Mouse (Mus musculus): Measurements from ENCODE around the gene Snapc4. TPM values are rescaled to one million over a fixed set of nuclear protein-coding genes. Genes with fewer than 3 reads are reported as not detected.
"Not testable (repeated sequence)": the region's sequence is repeated elsewhere in the genome, so short reads cannot be mapped to it uniquely, and the experiment has no call there.

Snapc4 gene
- polyA plus RNA-seq, 1 experiment from 2014 or later, result 18.9 TPM

GRCm38 (mm10) chr2:26403306-26403705, 22.9 kb upstream of the Snapc4 start:
- Histone ChIP-seq H3K4me3 (no peak overlapping the region), H3K9me3 (no peaks in the 10 kb centered on the region), H3K27ac (replicated peaks) (no peak overlapping the region), H3K9ac (peak overlapping the region; percentile 3; the same call in 1 of the 2 replicates), H3K27me3 (replicated peaks) (no peaks in the 10 kb centered on the region), H3K4me2 (no peak overlapping the region), H3K4me1 (peaks cover 34% of the 10 kb centered on the region), H3K36me3 (peaks cover 61% of the 10 kb centered on the region)
- no peak for ATAC-seq (ENCODE audit: extremely low read depth, insufficient number of reproducible peaks, low FRiP score, low TSS enrichment)
- 66% methylated on average over 8 of the region's 8 CpGs for WGBS

- ATAC-seq (ENCODE audit: extremely low read depth, insufficient number of reproducible peaks, low FRiP score, low TSS enrichment), result no peak
- Histone ChIP-seq H3K4me3 (no peak overlapping the region), H3K36me3 (peaks cover 67% of the 10 kb centered on the region), H3K9me3 (no peaks in the 10 kb centered on the region), H3K27me3 (replicated peaks) (no peaks in the 10 kb centered on the region), H3K4me1 (peaks cover 23% of the 10 kb centered on the region), H3K4me2 (no peak overlapping the region), H3K9ac (no peak overlapping the region), H3K27ac (replicated peaks) (no peak overlapping the region)
- WGBS, result 86% methylated on average over 1 of the region's 1 CpGs
Observed at GRCm38 (mm10) chr2:26402265-26402664, 21.8 kb upstream of the Snapc4 start.

GRCm38 (mm10) chr2:26401023-26401422, 20.6 kb upstream of the Snapc4 start:
- H3K4me3 ChIP-seq, result no peak overlapping the region
- H3K9me3 ChIP-seq, result no peaks in the 10 kb centered on the region
- peaks cover 71% of the 10 kb centered on the region for H3K36me3 ChIP-seq
- ATAC-seq (ENCODE audit: extremely low read depth, insufficient number of reproducible peaks, low FRiP score, low TSS enrichment), result no peak
- H3K27me3 ChIP-seq (replicated peaks), result no peaks in the 10 kb centered on the region
- peaks cover 11% of the 10 kb centered on the region for H3K4me1 ChIP-seq
- H3K4me2 ChIP-seq, result no peak overlapping the region
- no peak overlapping the region for H3K9ac ChIP-seq
- H3K27ac ChIP-seq (replicated peaks), result no peak overlapping the region
- WGBS, result 77% methylated on average over 4 of the region's 4 CpGs

GRCm38 (mm10) chr2:26400296-26400695, 19.8 kb upstream of the Snapc4 start:
- ATAC-seq (ENCODE audit: extremely low read depth, insufficient number of reproducible peaks, low FRiP score, low TSS enrichment), result no peak
- H3K27me3 ChIP-seq (replicated peaks), result no peaks in the 10 kb centered on the region
- H3K4me3 ChIP-seq, result no peak overlapping the region
- peaks cover 5% of the 10 kb centered on the region for H3K4me1 ChIP-seq
- no peak overlapping the region for H3K9ac ChIP-seq
- no peak overlapping the region for H3K4me2 ChIP-seq
- H3K36me3 ChIP-seq, result peaks cover 73% of the 10 kb centered on the region
- WGBS, result 79% methylated on average over 5 of the region's 5 CpGs
- H3K27ac ChIP-seq (replicated peaks), result no peak overlapping the region
- no peaks in the 10 kb centered on the region for H3K9me3 ChIP-seq

GRCm38 (mm10) chr2:26399647-26400046, 19.2 kb upstream of the Snapc4 start:
- Histone ChIP-seq H3K27ac (replicated peaks) (no peak overlapping the region), H3K9ac (no peak overlapping the region), H3K27me3 (replicated peaks) (no peaks in the 10 kb centered on the region), H3K9me3 (no peaks in the 10 kb centered on the region), H3K4me2 (no peak overlapping the region), H3K4me1 (peaks cover 2% of the 10 kb centered on the region), H3K36me3 (peaks cover 80% of the 10 kb centered on the region), H3K4me3 (no peak overlapping the region)
- WGBS, result 62% methylated on average over 5 of the region's 5 CpGs
- ATAC-seq (ENCODE audit: extremely low read depth, insufficient number of reproducible peaks, low FRiP score, low TSS enrichment), result no peak

GRCm38 (mm10) chr2:26398978-26399377, 18.5 kb upstream of the Snapc4 start:
- Histone ChIP-seq H3K9ac (no peak overlapping the region), H3K27me3 (replicated peaks) (no peaks in the 10 kb centered on the region), H3K4me2 (no peak overlapping the region), H3K4me3 (no peak overlapping the region), H3K27ac (replicated peaks) (no peak overlapping the region), H3K36me3 (peaks cover 86% of the 10 kb centered on the region), H3K4me1 (no peaks in the 10 kb centered on the region), H3K9me3 (no peaks in the 10 kb centered on the region)
- 87% methylated on average over 8 of the region's 8 CpGs for WGBS
- no peak for ATAC-seq (ENCODE audit: extremely low read depth, insufficient number of reproducible peaks, low FRiP score, low TSS enrichment)

GRCm38 (mm10) chr2:26391617-26392016, 11.2 kb upstream of the Snapc4 start:
- ATAC-seq (ENCODE audit: extremely low read depth, insufficient number of reproducible peaks, low FRiP score, low TSS enrichment), result no peak
- peaks cover 72% of the 10 kb centered on the region for H3K36me3 ChIP-seq
- WGBS, result 90% methylated on average over 6 of the region's 6 CpGs

GRCm38 (mm10) chr2:26390954-26391353, 10.5 kb upstream of the Snapc4 start:
- Histone ChIP-seq H3K4me1 (peaks cover 22% of the 10 kb centered on the region), H3K27me3 (replicated peaks) (no peaks in the 10 kb centered on the region), H3K27ac (replicated peaks) (no peak overlapping the region), H3K9me3 (no peaks in the 10 kb centered on the region), H3K9ac (peak overlapping the region; percentile 1; the same call in 1 of the 2 replicates), H3K4me3 (no peak overlapping the region), H3K36me3 (peaks cover 72% of the 10 kb centered on the region), H3K4me2 (no peak overlapping the region)
- 79% methylated on average over 3 of the region's 3 CpGs for WGBS
- ATAC-seq (ENCODE audit: extremely low read depth, insufficient number of reproducible peaks, low FRiP score, low TSS enrichment), result no peak

More at GRCm38 (mm10) chr2:26391617-26392016, 11.2 kb upstream of the Snapc4 start:
- Histone ChIP-seq H3K9ac (no peak overlapping the region), H3K9me3 (no peaks in the 10 kb centered on the region), H3K27me3 (replicated peaks) (no peaks in the 10 kb centered on the region), H3K4me1 (peaks cover 22% of the 10 kb centered on the region), H3K27ac (replicated peaks) (no peak overlapping the region), H3K4me2 (no peak overlapping the region), H3K4me3 (no peak overlapping the region)

GRCm38 (mm10) chr2:26389154-26389690, 8.8 kb upstream of the Snapc4 start, which contains the start of the genes Entr1 and Pmpca:
Gene Entr1, minus strand, starts transcription at chr2:26389316.
Gene Pmpca, plus strand, starts transcription at chr2:26389339.
- H3K27ac ChIP-seq (replicated peaks), result peak within 1 kb of the TSS; percentile 34
- WGBS, result under 1% methylated on average over 57 of the region's 60 CpGs
- H3K4me3 ChIP-seq, result peak within 1 kb of the TSS; percentile 86
- H3K36me3 ChIP-seq, result peaks cover 72% of the 10 kb centered on the region
- peak within 1 kb of the TSS; percentile 87 for H3K4me2 ChIP-seq
- H3K4me1 ChIP-seq, result peaks cover 22% of the 10 kb centered on the region
- peak; percentile 52; the same call in 1 of the 2 replicates for ATAC-seq (ENCODE audit: extremely low read depth, insufficient number of reproducible peaks, low FRiP score, low TSS enrichment)
- H3K9me3 ChIP-seq, result no peaks in the 10 kb centered on the region
- peak within 1 kb of the TSS; percentile 86 for H3K9ac ChIP-seq
- H3K27me3 ChIP-seq (replicated peaks), result no peaks in the 10 kb centered on the region

GRCm38 (mm10) chr2:26388682-26389153, 8.3 kb upstream of the Snapc4 start:
- no peaks in the 10 kb centered on the region for H3K9me3 ChIP-seq
- H3K27ac ChIP-seq (replicated peaks), result peak overlapping the region; percentile 34
- H3K4me3 ChIP-seq, result peak overlapping the region; percentile 86
- peaks cover 22% of the 10 kb centered on the region for H3K4me1 ChIP-seq
- no peak for ATAC-seq (ENCODE audit: extremely low read depth, insufficient number of reproducible peaks, low FRiP score, low TSS enrichment)
- H3K27me3 ChIP-seq (replicated peaks), result no peaks in the 10 kb centered on the region
- peaks cover 72% of the 10 kb centered on the region for H3K36me3 ChIP-seq
- peak overlapping the region; percentile 86 for H3K9ac ChIP-seq
- under 1% methylated on average over 45 of the region's 45 CpGs for WGBS
- H3K4me2 ChIP-seq, result peak overlapping the region; percentile 87

- peaks cover 72% of the 10 kb centered on the region for H3K36me3 ChIP-seq
- peak overlapping the region; percentile 87 for H3K4me2 ChIP-seq
- H3K9me3 ChIP-seq, result no peaks in the 10 kb centered on the region
- peak overlapping the region; percentile 86 for H3K4me3 ChIP-seq
- 84% methylated on average over 3 of the region's 3 CpGs for WGBS
- no peak overlapping the region for H3K27ac ChIP-seq (replicated peaks)
- no peaks in the 10 kb centered on the region for H3K27me3 ChIP-seq (replicated peaks)
- peaks cover 22% of the 10 kb centered on the region for H3K4me1 ChIP-seq
- H3K9ac ChIP-seq, result peak overlapping the region; percentile 86
- ATAC-seq (ENCODE audit: extremely low read depth, insufficient number of reproducible peaks, low FRiP score, low TSS enrichment), result no peak
Observed at GRCm38 (mm10) chr2:26387713-26388112, 7.3 kb upstream of the Snapc4 start.

- 24% methylated on average over 6 of the region's 6 CpGs for WGBS
- peak overlapping the region; percentile 91 for H3K9ac ChIP-seq
- ATAC-seq (ENCODE audit: extremely low read depth, insufficient number of reproducible peaks, low FRiP score, low TSS enrichment), result not testable (repeated sequence)
Observed at GRCm38 (mm10) chr2:26380871-26381270, 418 bp upstream of the Snapc4 start.

More at GRCm38 (mm10) chr2:26380871-26381270, 418 bp upstream of the Snapc4 start:
- Histone ChIP-seq H3K4me3 (peak overlapping the region; percentile 78), H3K4me2 (peak overlapping the region; percentile 92), H3K36me3 (peaks cover 71% of the 10 kb centered on the region), H3K4me1 (peaks cover 11% of the 10 kb centered on the region)
- not testable (repeated sequence) for H3K27ac ChIP-seq (replicated peaks); H3K9me3 ChIP-seq; H3K27me3 ChIP-seq (replicated peaks)
